Mouse (Mus musculus): ENCODE measurements around the gene Ccl3.

Ccl3 gene

DNA sequence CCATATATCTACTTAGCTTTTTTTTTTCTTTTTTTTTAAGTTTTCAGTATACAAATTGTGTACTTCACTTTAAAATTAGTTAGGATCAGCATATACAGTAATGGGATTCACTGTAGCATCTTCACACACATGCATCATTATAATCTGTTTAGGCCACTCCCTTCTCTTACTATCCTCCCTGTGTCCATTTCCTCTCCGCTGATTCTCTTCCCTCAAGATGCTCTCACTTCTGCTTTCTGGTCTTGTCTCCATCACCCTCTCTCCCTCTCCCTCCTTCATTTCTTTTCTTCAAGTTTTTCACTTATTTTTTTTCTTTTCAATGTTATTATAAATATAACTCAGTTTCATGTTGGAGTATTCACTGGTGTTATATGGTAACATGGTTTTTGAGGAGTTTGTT is 30.1 kb downstream of the Ccl3 start:
- DNase-seq: no peak

- no peak for DNase-seq
These were observed 30.9 kb downstream of the Ccl3 start for GRCm38 (mm10) chr11:83618238-83618637.

DNA sequence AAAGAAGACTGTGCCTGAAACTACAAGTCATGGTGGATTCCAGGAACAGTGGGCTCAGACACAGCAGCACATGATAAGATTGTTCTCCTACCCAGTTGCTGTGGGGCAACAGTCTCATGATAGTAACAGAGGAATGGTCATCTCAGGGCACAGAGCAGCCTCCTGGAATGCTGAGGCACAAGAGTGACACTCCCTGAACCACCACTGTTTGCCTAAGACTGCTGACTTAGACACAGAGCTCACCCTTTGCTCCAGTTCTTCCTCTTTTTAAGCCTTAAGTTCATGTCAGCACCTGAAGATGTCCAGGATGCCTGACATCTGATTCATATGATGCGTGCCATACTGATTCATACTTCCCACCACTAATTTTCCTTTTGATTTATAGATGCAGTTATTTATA is 32.6 kb downstream of the Ccl3 start:
- no peak for DNase-seq

GRCm38 (mm10) chr11:83610900-83611299 is 38.3 kb downstream of the Ccl3 start:
- DNase-seq: no peak

GRCm38 (mm10) chr11:83606396-83606795 is 42.8 kb downstream of the Ccl3 start:
- no peak for DNase-seq

DNA sequence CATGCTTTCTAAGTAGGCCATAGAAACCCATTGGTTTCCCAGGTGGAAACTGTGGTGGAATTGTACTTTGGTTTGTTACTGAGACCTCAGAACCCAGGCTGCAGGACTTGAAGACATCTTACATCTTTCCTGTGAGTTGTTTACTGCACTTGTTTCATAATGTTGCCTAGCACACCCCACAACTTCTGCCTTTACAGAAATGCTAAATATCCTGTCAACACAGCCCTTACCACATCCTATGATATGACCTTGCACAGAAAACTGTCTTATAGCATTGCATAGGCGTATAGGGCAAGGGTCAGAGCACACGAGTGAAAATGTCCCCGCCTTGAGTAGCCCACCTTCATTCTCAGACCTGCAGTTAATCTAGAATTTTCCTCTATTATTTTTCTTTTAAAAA is 43.6 kb downstream of the Ccl3 start:
- DNase-seq: no peak

GRCm38 (mm10) chr11:83604698-83605097 is 44.5 kb downstream of the Ccl3 start:
- DNase-seq: no peak

GRCm38 (mm10) chr11:83603399-83603798 is 45.8 kb downstream of the Ccl3 start:
- no peak for DNase-seq

DNA sequence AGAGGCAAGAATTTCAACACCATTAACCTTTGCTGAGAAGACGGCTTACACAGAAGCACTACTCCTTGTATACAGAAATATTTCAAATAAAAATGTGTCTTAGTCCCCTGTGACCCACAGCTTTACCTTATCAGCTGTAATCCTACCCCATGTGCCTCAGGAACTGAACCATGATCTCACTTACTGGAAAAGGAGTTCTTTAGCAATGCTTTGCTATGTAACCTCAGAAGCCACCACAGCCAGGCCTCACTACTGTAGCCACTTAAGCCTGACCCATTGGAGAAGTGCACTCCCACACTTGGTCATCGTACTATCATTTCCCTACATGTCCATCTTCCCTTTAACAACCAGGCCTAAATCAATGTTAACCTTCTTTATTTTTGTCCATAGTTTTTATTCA is 48.6 kb downstream of the Ccl3 start:
- no peak for DNase-seq

DNA sequence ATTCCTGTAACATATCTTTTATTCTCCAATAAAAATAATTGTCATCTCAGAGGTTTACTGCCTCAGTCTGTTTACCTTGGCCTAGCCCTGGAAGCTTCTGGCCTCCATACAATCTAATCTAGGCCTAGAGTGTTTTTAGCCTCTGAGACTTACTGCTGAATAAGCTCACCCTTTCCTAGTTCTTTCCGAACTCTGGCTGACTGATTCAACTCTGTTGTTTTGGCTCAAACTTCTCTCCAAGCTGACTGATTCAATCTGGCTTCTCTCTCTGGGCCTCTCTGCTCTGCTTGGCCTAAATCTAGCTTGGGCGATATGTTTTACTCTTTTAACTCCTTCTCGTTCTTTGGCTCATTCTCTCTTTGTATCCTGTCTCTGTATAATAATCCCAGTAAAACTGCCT is 50.2 kb downstream of the Ccl3 start:
- no peak for DNase-seq

DNA sequence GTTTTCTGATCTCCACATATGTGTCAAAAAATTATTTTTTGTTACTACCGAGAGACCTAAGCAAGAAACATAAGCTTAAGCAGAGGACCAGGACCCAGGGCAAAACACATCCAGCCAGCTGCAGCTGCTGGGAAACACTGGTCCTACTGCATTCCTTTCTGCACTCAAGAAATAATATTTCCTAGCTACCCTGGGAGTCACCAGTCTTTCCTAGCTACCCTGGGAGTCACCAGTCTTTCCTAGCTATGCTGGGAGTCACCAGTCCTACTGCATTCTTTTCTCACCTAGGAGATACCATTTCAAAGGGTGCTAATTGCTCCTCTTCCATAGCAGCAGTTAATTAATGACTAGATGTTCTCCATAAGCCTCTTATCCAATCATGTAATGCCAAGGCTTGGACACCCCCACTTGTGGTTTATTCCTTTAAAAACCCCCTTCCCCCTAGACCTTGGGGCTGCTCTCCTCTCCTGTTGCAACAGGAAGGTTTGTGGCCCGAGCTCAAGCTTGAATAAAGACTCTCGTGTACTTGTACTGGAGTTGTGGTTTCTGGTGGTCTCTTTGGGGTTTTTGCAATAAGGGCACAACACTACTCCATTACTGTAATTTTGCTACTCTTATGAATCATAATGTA is 50.8 kb downstream of the Ccl3 start:
- DNase-seq: no peak

All from thymus, adult 18-20 months (tissue).